Mouse (Mus musculus): ENCODE results near the gene Maf.

GRCm38 (mm10) chr8:115703056-115703455, 4.5 kb downstream of the Maf start:
- no peak for TF ChIP-seq CTCF (IDR thresholded peaks at IDR 0.05; ENCODE audit: low read depth)
- TF ChIP-seq EP300 (IDR thresholded peaks at IDR 0.05; ENCODE audit: low read depth), result no peak

All from heart, postnatal 0 days (tissue).